Mouse (Mus musculus): ENCODE data around the gene Pafah1b1. TPM values are rescaled to one million over a fixed set of nuclear protein-coding genes. Genes with fewer than 3 reads are reported as not detected.
A peak's percentile ranks its signal among the peaks of the same experiment; 100 is the strongest.

The Pafah1b1 gene
- 100 to 1,000 TPM; 190 to 203 TPM for total RNA-seq (2021)
- long read RNA-seq, experiment 1, full-length matches to known transcripts = 74 of 118 reads
- long read RNA-seq, experiment 1, partial matches to known transcripts = 18 of 118 reads
- long read RNA-seq, experiment 1, other reads (novel, unspliced or antisense) = 26 of 118 reads
- long read RNA-seq, experiment 2, full-length matches to known transcripts = 9 of 14 reads
- long read RNA-seq, experiment 2, partial matches to known transcripts = 1 of 14 reads
- long read RNA-seq, experiment 2, other reads (novel, unspliced or antisense) = 4 of 14 reads

GRCm38 (mm10) chr11:74724235-74724791 lies at the start of gene Pafah1b1:
TSS of gene Pafah1b1 (minus strand) at chr11:74724670.
- peak; percentile 98 for DNase-seq

GRCm38 (mm10) chr11:74772386-74772785 lies 47.9 kb upstream of the Pafah1b1 start:
- DNase-seq = no peak

- DNase-seq = no peak
These were observed 47.2 kb upstream of the Pafah1b1 start for GRCm38 (mm10) chr11:74771650-74772049.

- DNase-seq = no peak
These were observed 46.8 kb upstream of the Pafah1b1 start for GRCm38 (mm10) chr11:74771234-74771633.

- peak; percentile 92 to 93 for DNase-seq
These were observed 46.2 kb upstream of the Pafah1b1 start, which contains the start of gene Mettl16 for GRCm38 (mm10) chr11:74770595-74771207. TSS of gene Mettl16 (plus strand) at chr11:74770830.

GRCm38 (mm10) chr11:74770037-74770436 lies 45.6 kb upstream of the Pafah1b1 start:
- DNase-seq = no peak

GRCm38 (mm10) chr11:74768045-74768444 lies 43.6 kb upstream of the Pafah1b1 start:
- peak; percentile 35 to 50 for DNase-seq

GRCm38 (mm10) chr11:74767469-74767868 lies 43.0 kb upstream of the Pafah1b1 start:
- DNase-seq = peak; percentile 86 to 89

- DNase-seq = no peak
These were observed 39.6 kb upstream of the Pafah1b1 start for GRCm38 (mm10) chr11:74763960-74764625.

- no peak for DNase-seq
These were observed 36.7 kb upstream of the Pafah1b1 start for GRCm38 (mm10) chr11:74761011-74761705.

- no peak for DNase-seq
These were observed 32.2 kb upstream of the Pafah1b1 start for GRCm38 (mm10) chr11:74756631-74757030.

GRCm38 (mm10) chr11:74751352-74752066 lies 27.0 kb upstream of the Pafah1b1 start:
- DNase-seq = no peak

GRCm38 (mm10) chr11:74750662-74751351 lies 26.3 kb upstream of the Pafah1b1 start:
- DNase-seq = no peak

GRCm38 (mm10) chr11:74749241-74749640 lies 24.8 kb upstream of the Pafah1b1 start:
- DNase-seq = peak; percentile 48 to 52

GRCm38 (mm10) chr11:74748022-74748421 lies 23.6 kb upstream of the Pafah1b1 start:
- DNase-seq = no peak

GRCm38 (mm10) chr11:74737861-74738260 lies 13.4 kb upstream of the Pafah1b1 start:
- DNase-seq = no peak

- DNase-seq = no peak
These were observed 10.4 kb upstream of the Pafah1b1 start for GRCm38 (mm10) chr11:74734917-74735316.

GRCm38 (mm10) chr11:74725181-74725580 lies 711 bp upstream of the Pafah1b1 start:
- peak; percentile 40 to 47 for DNase-seq

- DNase-seq = peak; percentile 85 to 92
These were observed 874 bp downstream of the Pafah1b1 start for GRCm38 (mm10) chr11:74723357-74724234.

- DNase-seq = no peak
These were observed 2.5 kb downstream of the Pafah1b1 start for GRCm38 (mm10) chr11:74721971-74722370.

All from adrenal gland, postnatal 36 days (tissue).